Mouse (Mus musculus) liver, embryonic 14 days (tissue): Measurements from ENCODE around the gene Mtmr2. TPM values are rescaled to one million over a fixed set of nuclear protein-coding genes. Genes with fewer than 3 reads are reported as not detected.

Source experiments
- polyA plus RNA-seq: library from polyadenylated mRNA; depleted of rRNA; stranded (reverse); fragments of >200 nt; gene quantifications from 2 replicates; pipeline ENCODE4 v1.2.3, GENCODE M21; 2012; rRNA removed

Mtmr2 gene
- 5.8 and 6.9 TPM in 2 replicates for polyA plus RNA-seq

GRCm38 (mm10) chr9:13748404-13748797 is at the start of gene Mtmr2:
Gene Mtmr2, plus strand, starts transcription at chr9:13748410.

GRCm38 (mm10) chr9:13826832-13827405 is 78.7 kb downstream of the Mtmr2 start, which contains the start of gene Cep57:
Gene Cep57, minus strand, starts transcription at chr9:13827107.

GRCm38 (mm10) chr9:13827406-13828086 is 79.3 kb downstream of the Mtmr2 start, which contains the start of gene Fam76b:
Gene Fam76b, plus strand, starts transcription at chr9:13827716.

Other genes with a start within 250 kb of the Mtmr2 start
- gene Cep57, start 78.7 kb downstream of the Mtmr2 start, polyA plus RNA-seq = 30.1 and 32.3 TPM in 2 replicates
- 12.6 and 15.1 TPM in 2 replicates for gene Fam76b, start 79.3 kb downstream of the Mtmr2 start, polyA plus RNA-seq